Mouse (Mus musculus) liver, embryonic 16.5 days (tissue): ENCODE results near the gene H2-Ab1. TPM values are rescaled to one million over a fixed set of nuclear protein-coding genes. Genes with fewer than 3 reads are reported as not detected.

Experiments used
- ATAC-seq: fragments of 200-750 bp; cut with Nextera tagmentation; 2 replicates; pipeline ENCODE4 v1.8.0; 2017; ENCODE audit warnings: low read depth, mild to moderate bottlenecking, moderate number of reproducible peaks, moderate library complexity
- H3K27ac ChIP-seq: fragments of 300-500 bp; sonication (generic); 2 replicates; pipeline ENCODE4 v1.5.1; 2014; ENCODE audit warnings: mild to moderate bottlenecking, low read length
- H3K27me3 ChIP-seq: fragments of 300-500 bp; sonication (generic); 2 replicates; pipeline ENCODE4 v1.6.1; 2014; ENCODE audit warnings: low read depth, low read length, mixed read lengths; ENCODE audit not compliant: control insufficient read depth, insufficient read depth
- H3K36me3 ChIP-seq: fragments of 300-500 bp; sonication (generic); 2 replicates; pipeline ENCODE4 v1.6.1; 2014; ENCODE audit warnings: mild to moderate bottlenecking; ENCODE audit not compliant: control insufficient read depth, insufficient read depth
- H3K4me1 ChIP-seq: fragments of 300-500 bp; sonication (generic); 2 replicates; pipeline ENCODE4 v1.6.1; 2014; ENCODE audit warnings: low read depth, low read length, mixed read lengths; ENCODE audit not compliant: control insufficient read depth
- H3K4me2 ChIP-seq: fragments of 300-500 bp; sonication (generic); 2 replicates; pipeline ENCODE4 v1.6.1; 2014; ENCODE audit warnings: low read depth, low read length, mixed read lengths
- H3K4me3 ChIP-seq: fragments of 300-500 bp; sonication (generic); 2 replicates; pipeline ENCODE4 v1.5.1; 2014; ENCODE audit warnings: low read depth, mild to moderate bottlenecking, low read length
- H3K9ac ChIP-seq: fragments of 300-500 bp; sonication (generic); 2 replicates; pipeline ENCODE4 v1.6.1; 2014; ENCODE audit warnings: low read depth, low read length
- H3K9me3 ChIP-seq: fragments of 300-500 bp; sonication (generic); replicated peaks from 2 replicates; pipeline ENCODE4 v1.6.1; 2016; ENCODE audit warnings: low read length; ENCODE audit not compliant: control insufficient read depth
- WGBS: fragments of 180-500 bp; shearing (Covaris S2); extraction: QIAGEN DNeasy Blood & Tissue Kit; methylation state at CpG from one replicate; pipeline ENCODE4 v1.1.7; 2014; ENCODE audit not compliant: insufficient replicate concordance; 5-methylcytosine and 5-hydroxymethylcytosine counted together
- polyA plus RNA-seq: library from polyadenylated mRNA; unstranded; fragments of >200 nt; fragmentation: Nextera tagmentation; extraction: Ambion mirVana; gene quantifications from 2 replicates; pipeline ENCODE4 v1.2.1, GENCODE M21; 2015

H2-Ab1 gene
- polyA plus RNA-seq, 1 experiment from 2014 or later, result 12.0 TPM

- no peak for ATAC-seq
Observed at GRCm38 (mm10) chr17:34280499-34281038, 23.1 kb downstream of the H2-Ab1 start.

DNA sequence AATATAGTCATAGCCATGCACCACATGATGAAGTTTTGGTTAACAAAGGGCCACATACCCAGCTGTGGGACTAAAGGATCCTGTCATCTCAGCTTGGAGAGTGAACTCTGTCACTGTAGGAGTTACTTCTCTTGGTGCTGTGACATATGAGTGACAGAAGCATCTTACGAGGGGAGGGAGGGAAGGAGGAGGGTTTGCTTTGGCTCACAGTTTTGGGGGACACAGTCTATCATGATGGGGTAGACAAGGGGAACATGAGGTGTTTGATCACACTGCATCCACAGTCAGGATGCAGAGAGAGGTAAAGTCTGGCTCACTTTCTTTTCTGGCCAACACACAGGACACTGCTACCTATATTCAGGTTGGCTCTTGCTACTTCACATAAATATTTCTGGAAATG lies 24.3 kb downstream of the H2-Ab1 start:
- Histone ChIP-seq H3K4me3 (no peak overlapping the region), H3K36me3 (no peaks in the 10 kb centered on the region), H3K9me3 (no peaks in the 10 kb centered on the region), H3K4me1 (no peaks in the 10 kb centered on the region), H3K27me3 (no peaks in the 10 kb centered on the region), H3K9ac (no peak overlapping the region), H3K4me2 (no peak overlapping the region), H3K27ac (no peak overlapping the region)
- 47% methylated on average over 1 of the region's 1 CpGs for WGBS
- no peak for ATAC-seq

More at GRCm38 (mm10) chr17:34280499-34281038, 23.1 kb downstream of the H2-Ab1 start:
- no peaks in the 10 kb centered on the region for H3K36me3 ChIP-seq
- no peaks in the 10 kb centered on the region for H3K9me3 ChIP-seq
- no peaks in the 10 kb centered on the region for H3K4me1 ChIP-seq
- H3K4me2 ChIP-seq, result no peak overlapping the region
- H3K9ac ChIP-seq, result no peak overlapping the region
- 51% methylated on average over 1 of the region's 1 CpGs for whole genome bisulfite sequencing
- H3K27ac ChIP-seq, result no peak overlapping the region
- H3K4me3 ChIP-seq, result no peak overlapping the region
- no peaks in the 10 kb centered on the region for H3K27me3 ChIP-seq

DNA sequence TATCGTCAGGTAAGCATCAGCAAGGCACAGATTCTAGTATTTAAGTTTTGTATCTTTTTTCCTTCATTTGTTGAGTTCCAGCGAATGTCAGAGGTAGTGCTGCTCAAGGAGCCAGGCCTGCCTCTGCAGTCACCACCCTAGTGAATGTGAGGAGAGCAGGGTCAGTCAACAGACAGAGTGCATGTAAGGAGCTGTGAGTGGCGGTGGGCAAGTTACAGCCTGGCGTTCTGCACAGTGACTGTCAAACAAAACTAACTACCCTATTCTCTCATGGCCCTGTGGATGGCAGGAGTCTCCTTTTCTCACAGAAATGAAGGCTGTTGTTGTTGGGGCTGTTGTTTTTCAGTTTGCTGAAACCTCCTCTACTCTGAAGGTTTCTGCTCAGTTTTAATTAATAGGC lies 27.9 kb downstream of the H2-Ab1 start:
- Histone ChIP-seq H3K27ac (no peak overlapping the region), H3K4me2 (no peak overlapping the region), H3K4me1 (no peaks in the 10 kb centered on the region), H3K9ac (no peak overlapping the region), H3K9me3 (no peaks in the 10 kb centered on the region), H3K4me3 (no peak overlapping the region), H3K36me3 (no peaks in the 10 kb centered on the region), H3K27me3 (no peaks in the 10 kb centered on the region)
- ATAC-seq, result no peak
- 68% methylated on average over 4 of the region's 4 CpGs for WGBS

GRCm38 (mm10) chr17:34285848-34286247 lies 28.4 kb downstream of the H2-Ab1 start:
- Histone ChIP-seq H3K27me3 (no peaks in the 10 kb centered on the region), H3K9ac (no peak overlapping the region), H3K4me1 (no peaks in the 10 kb centered on the region), H3K9me3 (no peaks in the 10 kb centered on the region), H3K36me3 (no peaks in the 10 kb centered on the region), H3K4me2 (no peak overlapping the region), H3K27ac (no peak overlapping the region), H3K4me3 (no peak overlapping the region)
- ATAC-seq, result no peak
- WGBS, result 28% methylated on average over 4 of the region's 4 CpGs

- no peak for ATAC-seq
- Histone ChIP-seq H3K27ac (no peak overlapping the region), H3K9ac (no peak overlapping the region), H3K9me3 (no peaks in the 10 kb centered on the region), H3K27me3 (no peaks in the 10 kb centered on the region), H3K4me1 (no peaks in the 10 kb centered on the region), H3K36me3 (no peaks in the 10 kb centered on the region), H3K4me3 (no peak overlapping the region), H3K4me2 (no peak overlapping the region)
- 42% methylated on average over 5 of the region's 5 CpGs for WGBS
Observed at GRCm38 (mm10) chr17:34286501-34286900, 29.0 kb downstream of the H2-Ab1 start.

DNA sequence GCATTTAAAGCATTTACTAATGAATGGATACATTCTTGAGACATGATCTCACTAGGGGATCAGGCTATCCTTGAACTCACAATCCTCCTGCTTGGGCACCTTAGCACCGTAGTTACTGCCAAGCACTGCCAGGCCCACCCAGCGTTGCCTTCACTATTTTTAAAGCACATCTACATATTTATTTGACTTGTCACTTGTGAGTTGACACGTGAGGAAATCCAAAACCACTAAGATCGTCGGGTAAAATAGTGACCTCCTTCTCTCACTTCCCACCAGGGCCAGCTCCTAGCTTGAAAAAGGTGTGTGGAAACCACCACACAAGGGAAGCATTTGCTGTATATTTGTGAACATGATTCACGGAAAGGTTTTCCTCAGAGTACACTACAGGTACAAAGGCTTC lies 29.5 kb downstream of the H2-Ab1 start:
- Histone ChIP-seq H3K4me2 (no peak overlapping the region), H3K9ac (no peak overlapping the region), H3K9me3 (no peaks in the 10 kb centered on the region), H3K27me3 (no peaks in the 10 kb centered on the region), H3K36me3 (no peaks in the 10 kb centered on the region), H3K4me3 (no peak overlapping the region), H3K27ac (no peak overlapping the region), H3K4me1 (no peaks in the 10 kb centered on the region)
- no peak for ATAC-seq
- 30% methylated on average over 6 of the region's 6 CpGs for WGBS

GRCm38 (mm10) chr17:34287648-34288047 lies 30.2 kb downstream of the H2-Ab1 start, which contains the start of gene H2-Aa:
Gene H2-Aa (minus strand): TSS chr17:34287823.
- no peaks in the 10 kb centered on the region for H3K4me1 ChIP-seq
- no peaks in the 10 kb centered on the region for H3K27me3 ChIP-seq
- no peaks in the 10 kb centered on the region; the same call in 1 of the 2 replicates for H3K9me3 ChIP-seq
- H3K4me3 ChIP-seq, result no peak within 1 kb of the TSS
- no peak within 1 kb of the TSS for H3K4me2 ChIP-seq
- no peak within 1 kb of the TSS for H3K27ac ChIP-seq
- ATAC-seq, result 0 out of 2 replicates have a peak, but pooled peaks have one; percentile 41
- no peak within 1 kb of the TSS for H3K9ac ChIP-seq
- H3K36me3 ChIP-seq, result no peaks in the 10 kb centered on the region
- WGBS, result 11% methylated on average over 8 of the region's 8 CpGs

DNA sequence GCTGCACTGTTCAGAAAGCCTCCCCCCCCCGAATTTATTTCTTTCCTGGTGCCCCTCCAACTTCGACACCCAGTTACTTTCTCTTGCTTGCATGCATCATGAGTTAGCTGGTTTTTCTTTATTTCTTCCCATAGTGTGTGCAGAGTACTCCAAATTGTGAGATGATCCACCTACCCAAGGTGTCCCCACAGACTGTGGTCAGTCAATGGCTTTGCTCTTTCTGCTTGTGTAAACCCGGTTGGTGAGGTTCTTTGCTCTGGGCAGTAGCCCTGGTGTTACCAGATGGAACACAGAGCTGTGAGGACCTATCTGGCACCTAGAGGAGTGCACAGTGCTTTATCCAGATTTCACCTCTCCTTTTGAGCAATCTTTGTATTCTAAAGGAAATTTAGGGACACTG lies 30.6 kb downstream of the H2-Ab1 start:
- Histone ChIP-seq H3K4me1 (no peaks in the 10 kb centered on the region), H3K36me3 (no peaks in the 10 kb centered on the region), H3K9me3 (no peaks in the 10 kb centered on the region; the same call in 1 of the 2 replicates), H3K4me2 (no peak overlapping the region), H3K27me3 (no peaks in the 10 kb centered on the region), H3K9ac (no peak overlapping the region), H3K4me3 (no peak overlapping the region), H3K27ac (no peak overlapping the region)
- 40% methylated on average over 3 of the region's 3 CpGs for WGBS
- ATAC-seq, result no peak

DNA sequence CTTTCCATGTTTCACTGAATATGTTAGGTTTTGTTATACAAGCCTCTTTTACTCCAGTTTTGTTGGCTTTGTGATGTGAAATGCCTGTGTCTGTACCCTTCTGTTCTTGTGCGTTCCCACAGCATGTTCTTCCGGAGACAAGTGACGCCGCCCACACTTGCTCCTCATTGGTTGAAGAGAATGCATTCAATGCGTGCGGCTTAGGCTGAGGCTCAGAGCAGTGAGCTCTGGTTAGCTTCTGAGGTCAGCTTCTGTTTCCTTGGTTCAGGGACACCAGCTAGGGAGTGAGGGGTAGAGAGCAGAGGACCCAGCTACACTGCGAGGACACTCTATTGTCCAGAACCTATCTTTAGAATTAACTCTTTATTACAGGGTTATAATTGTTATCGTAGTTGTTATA lies 34.1 kb downstream of the H2-Ab1 start:
- peak; percentile 37; the same call in 1 of the 2 replicates for ATAC-seq
- H3K9ac ChIP-seq, result no peak overlapping the region

More for the DNA sequence above, 34.1 kb downstream of the H2-Ab1 start:
- H3K9me3 ChIP-seq, result no peaks in the 10 kb centered on the region; the same call in 1 of the 2 replicates
- no peaks in the 10 kb centered on the region for H3K36me3 ChIP-seq
- no peak overlapping the region for H3K4me3 ChIP-seq
- no peak overlapping the region for H3K4me2 ChIP-seq
- no peaks in the 10 kb centered on the region for H3K4me1 ChIP-seq
- H3K27ac ChIP-seq, result no peak overlapping the region
- no peaks in the 10 kb centered on the region for H3K27me3 ChIP-seq
- WGBS, result 19% methylated on average over 8 of the region's 8 CpGs
